Mouse (Mus musculus): ENCODE measurements around the gene Prkar1a.

DNA sequence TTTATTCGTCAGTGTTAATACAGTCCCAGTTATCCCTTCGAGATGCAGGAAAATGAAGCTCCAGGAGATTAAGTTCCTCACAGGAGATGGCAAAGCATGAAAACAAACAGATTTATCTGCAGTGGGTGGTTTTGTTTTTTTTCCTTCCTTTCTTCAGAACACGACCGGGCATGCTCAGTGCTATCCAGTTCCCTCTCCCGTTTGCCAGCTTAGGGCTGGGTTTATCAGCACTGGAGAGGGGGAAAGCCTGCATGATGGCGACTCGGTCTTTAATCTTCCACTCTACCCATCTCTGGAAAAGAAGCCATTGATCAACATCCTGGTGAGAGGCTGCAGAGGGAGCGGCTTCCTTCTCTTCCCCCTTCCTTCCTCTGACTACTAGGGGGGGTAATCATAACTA, at the start of gene Prkar1a:
- TF ChIP-seq POLR2A (IDR thresholded peaks at IDR 0.05; ENCODE audit: borderline replicate concordance, insufficient read depth, low read length) (peak; percentile 56; the same call in 1 of the 2 replicates), CTCF (IDR thresholded peaks at IDR 0.05; ENCODE audit: borderline replicate concordance, insufficient read depth, low read depth, low read length) (no peak)

Data from cerebellum, adult 2 months (tissue).